Mouse (Mus musculus): ENCODE data around the gene Macrod1.

GRCm38 (mm10) chr19:7205753-7206736 is 149.4 kb downstream of the Macrod1 start, which contains the start of gene Otub1:
- TF ChIP-seq CTCF (IDR thresholded peaks at IDR 0.05; ENCODE audit: low read depth, low read length): no peak
- TF ChIP-seq POLR2A (IDR thresholded peaks at IDR 0.05; ENCODE audit: borderline replicate concordance, low read depth, low read length): no peak

Measured in bone marrow macrophage, adult 2 months (primary cell).